Mouse (Mus musculus): Measurements from ENCODE around the gene St6gal1.

St6gal1 gene

GRCm38 (mm10) chr16:23185824-23186223, 38.7 kb upstream of the St6gal1 start:
- H3K27me3 ChIP-seq (ENCODE audit: insufficient read depth, low read length): no peaks in the 10 kb centered on the region
- H3K4me3 ChIP-seq (replicated peaks; ENCODE audit: low read length): no peak overlapping the region
- no peaks in the 10 kb centered on the region for H3K4me1 ChIP-seq (replicated peaks; ENCODE audit: low read depth, low read length)
- H3K9me3 ChIP-seq (ENCODE audit: low read length): peaks cover 9% of the 10 kb centered on the region
- no peaks in the 10 kb centered on the region for H3K36me3 ChIP-seq (ENCODE audit: insufficient read depth, low read length)
- TF ChIP-seq CTCF (conservative IDR thresholded peaks at IDR 0.05; ENCODE audit: low read length) (no peak), POU5F1 (IDR thresholded peaks at IDR 0.05; ENCODE audit: borderline replicate concordance, low read length) (no peak), NANOG (IDR thresholded peaks at IDR 0.05; ENCODE audit: borderline replicate concordance, low read length) (no peak)

DNA sequence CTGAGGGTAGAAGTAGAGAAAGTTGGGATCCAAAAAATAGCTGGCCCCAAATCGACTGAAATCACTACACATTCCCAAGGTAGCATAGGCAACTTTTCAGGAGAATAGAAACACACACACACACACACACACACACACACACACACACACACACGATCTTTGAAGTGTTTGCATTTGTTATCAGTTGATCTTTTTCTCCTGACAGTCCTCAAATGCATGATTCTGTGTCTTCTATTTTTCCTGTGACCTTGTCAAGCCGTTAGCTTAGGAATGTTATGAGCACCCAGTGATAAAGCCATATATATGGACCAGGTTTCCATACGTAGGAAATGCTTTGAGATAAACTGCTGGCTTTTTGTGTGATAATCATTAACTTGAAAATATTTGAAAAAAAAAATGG, 38.1 kb upstream of the St6gal1 start:
- Histone ChIP-seq H3K4me3 (replicated peaks; ENCODE audit: low read length) (no peak overlapping the region), H3K4me1 (replicated peaks; ENCODE audit: low read depth, low read length) (no peaks in the 10 kb centered on the region), H3K36me3 (ENCODE audit: insufficient read depth, low read length) (no peaks in the 10 kb centered on the region), H3K9me3 (ENCODE audit: low read length) (peaks cover 9% of the 10 kb centered on the region), H3K27me3 (ENCODE audit: insufficient read depth, low read length) (no peaks in the 10 kb centered on the region)
- no peak for TF ChIP-seq CTCF (conservative IDR thresholded peaks at IDR 0.05; ENCODE audit: low read length)
- no peak for TF ChIP-seq POU5F1 (IDR thresholded peaks at IDR 0.05; ENCODE audit: borderline replicate concordance, low read length)

DNA sequence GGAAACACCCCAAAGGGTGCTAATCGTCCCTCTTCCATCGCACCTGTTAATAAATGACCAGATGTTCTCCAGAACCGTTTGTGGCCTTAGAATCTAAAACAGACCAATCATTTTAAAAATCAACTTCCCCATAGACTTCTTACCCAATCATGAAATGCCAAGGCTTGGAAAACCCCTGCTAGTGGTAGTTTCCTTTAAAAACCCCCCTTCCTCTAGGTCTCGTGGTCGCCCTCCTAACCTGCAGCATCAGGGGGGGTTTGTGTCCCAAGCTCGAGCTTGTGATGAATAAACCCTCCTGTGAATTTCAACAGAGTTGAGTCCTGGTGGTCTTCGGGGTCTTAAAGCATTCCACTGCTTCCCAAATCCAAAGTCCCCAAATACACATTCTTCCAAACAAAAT, 36.6 kb upstream of the St6gal1 start:
- Histone ChIP-seq H3K36me3 (ENCODE audit: insufficient read depth, low read length) (no peaks in the 10 kb centered on the region), H3K4me3 (replicated peaks; ENCODE audit: low read length) (no peak overlapping the region), H3K27me3 (ENCODE audit: insufficient read depth, low read length) (no peaks in the 10 kb centered on the region), H3K9me3 (ENCODE audit: low read length) (peaks cover 9% of the 10 kb centered on the region), H3K4me1 (replicated peaks; ENCODE audit: low read depth, low read length) (no peaks in the 10 kb centered on the region)
- TF ChIP-seq POU5F1 (IDR thresholded peaks at IDR 0.05; ENCODE audit: borderline replicate concordance, low read length) (no peak), NANOG (IDR thresholded peaks at IDR 0.05; ENCODE audit: borderline replicate concordance, low read length) (no peak), CTCF (conservative IDR thresholded peaks at IDR 0.05; ENCODE audit: low read length) (no peak)

GRCm38 (mm10) chr16:23189612-23190011, 34.9 kb upstream of the St6gal1 start:
- TF ChIP-seq NANOG (IDR thresholded peaks at IDR 0.05; ENCODE audit: borderline replicate concordance, low read length) (no peak), CTCF (conservative IDR thresholded peaks at IDR 0.05; ENCODE audit: low read length) (no peak), POU5F1 (IDR thresholded peaks at IDR 0.05; ENCODE audit: borderline replicate concordance, low read length) (no peak)
- H3K27me3 ChIP-seq (ENCODE audit: insufficient read depth, low read length): no peaks in the 10 kb centered on the region

GRCm38 (mm10) chr16:23191560-23192242, 32.8 kb upstream of the St6gal1 start:
- Histone ChIP-seq H3K27me3 (ENCODE audit: insufficient read depth, low read length) (no peaks in the 10 kb centered on the region), H3K4me3 (replicated peaks; ENCODE audit: low read length) (no peak overlapping the region), H3K36me3 (ENCODE audit: insufficient read depth, low read length) (no peaks in the 10 kb centered on the region), H3K9me3 (ENCODE audit: low read length) (peaks cover 9% of the 10 kb centered on the region), H3K4me1 (replicated peaks; ENCODE audit: low read depth, low read length) (no peaks in the 10 kb centered on the region)
- TF ChIP-seq CTCF (conservative IDR thresholded peaks at IDR 0.05; ENCODE audit: low read length) (no peak), POU5F1 (IDR thresholded peaks at IDR 0.05; ENCODE audit: borderline replicate concordance, low read length) (no peak), NANOG (IDR thresholded peaks at IDR 0.05; ENCODE audit: borderline replicate concordance, low read length) (no peak)

More at GRCm38 (mm10) chr16:23189612-23190011, 34.9 kb upstream of the St6gal1 start:
- Histone ChIP-seq H3K9me3 (ENCODE audit: low read length) (peaks cover 9% of the 10 kb centered on the region), H3K36me3 (ENCODE audit: insufficient read depth, low read length) (no peaks in the 10 kb centered on the region), H3K4me1 (replicated peaks; ENCODE audit: low read depth, low read length) (no peaks in the 10 kb centered on the region), H3K4me3 (replicated peaks; ENCODE audit: low read length) (no peak overlapping the region)

GRCm38 (mm10) chr16:23195618-23196017, 28.9 kb upstream of the St6gal1 start:
- TF ChIP-seq NANOG (IDR thresholded peaks at IDR 0.05; ENCODE audit: borderline replicate concordance, low read length) (no peak), CTCF (conservative IDR thresholded peaks at IDR 0.05; ENCODE audit: low read length) (no peak), POU5F1 (IDR thresholded peaks at IDR 0.05; ENCODE audit: borderline replicate concordance, low read length) (no peak)
- Histone ChIP-seq H3K9me3 (ENCODE audit: low read length) (no peaks in the 10 kb centered on the region), H3K36me3 (ENCODE audit: insufficient read depth, low read length) (no peaks in the 10 kb centered on the region), H3K4me1 (replicated peaks; ENCODE audit: low read depth, low read length) (no peaks in the 10 kb centered on the region), H3K4me3 (replicated peaks; ENCODE audit: low read length) (no peak overlapping the region), H3K27me3 (ENCODE audit: insufficient read depth, low read length) (no peaks in the 10 kb centered on the region)

DNA sequence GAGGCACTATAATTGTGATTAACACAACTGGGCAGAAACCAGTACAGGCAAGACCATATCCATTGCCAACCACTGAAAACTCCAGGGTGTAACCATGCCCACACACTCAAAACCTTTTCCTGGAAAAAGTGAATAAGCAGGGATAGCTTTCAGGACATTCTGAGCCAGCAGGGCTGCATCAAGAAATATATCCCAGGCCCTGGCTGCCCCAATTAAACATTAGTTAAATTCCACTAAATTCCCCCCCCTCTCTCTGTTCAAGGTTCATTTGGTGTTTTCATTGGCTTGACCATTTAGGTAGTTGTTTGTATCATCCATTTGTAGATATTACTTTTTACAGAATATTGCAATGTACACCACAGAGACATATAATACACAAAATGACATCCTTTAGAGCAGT, 28.2 kb upstream of the St6gal1 start:
- H3K9me3 ChIP-seq (ENCODE audit: low read length): no peaks in the 10 kb centered on the region
- H3K4me3 ChIP-seq (replicated peaks; ENCODE audit: low read length): no peak overlapping the region
- H3K27me3 ChIP-seq (ENCODE audit: insufficient read depth, low read length): no peaks in the 10 kb centered on the region
- H3K4me1 ChIP-seq (replicated peaks; ENCODE audit: low read depth, low read length): no peaks in the 10 kb centered on the region
- TF ChIP-seq POU5F1 (IDR thresholded peaks at IDR 0.05; ENCODE audit: borderline replicate concordance, low read length): no peak
- TF ChIP-seq CTCF (conservative IDR thresholded peaks at IDR 0.05; ENCODE audit: low read length): no peak
- TF ChIP-seq NANOG (IDR thresholded peaks at IDR 0.05; ENCODE audit: borderline replicate concordance, low read length): no peak
- no peaks in the 10 kb centered on the region for H3K36me3 ChIP-seq (ENCODE audit: insufficient read depth, low read length)

GRCm38 (mm10) chr16:23196791-23197190, 27.7 kb upstream of the St6gal1 start:
- TF ChIP-seq POU5F1 (IDR thresholded peaks at IDR 0.05; ENCODE audit: borderline replicate concordance, low read length) (no peak), CTCF (conservative IDR thresholded peaks at IDR 0.05; ENCODE audit: low read length) (no peak), NANOG (IDR thresholded peaks at IDR 0.05; ENCODE audit: borderline replicate concordance, low read length) (no peak)
- no peak overlapping the region for H3K4me3 ChIP-seq (replicated peaks; ENCODE audit: low read length)
- no peaks in the 10 kb centered on the region for H3K9me3 ChIP-seq (ENCODE audit: low read length)
- no peaks in the 10 kb centered on the region for H3K4me1 ChIP-seq (replicated peaks; ENCODE audit: low read depth, low read length)
- no peaks in the 10 kb centered on the region for H3K27me3 ChIP-seq (ENCODE audit: insufficient read depth, low read length)
- H3K36me3 ChIP-seq (ENCODE audit: insufficient read depth, low read length): no peaks in the 10 kb centered on the region

DNA sequence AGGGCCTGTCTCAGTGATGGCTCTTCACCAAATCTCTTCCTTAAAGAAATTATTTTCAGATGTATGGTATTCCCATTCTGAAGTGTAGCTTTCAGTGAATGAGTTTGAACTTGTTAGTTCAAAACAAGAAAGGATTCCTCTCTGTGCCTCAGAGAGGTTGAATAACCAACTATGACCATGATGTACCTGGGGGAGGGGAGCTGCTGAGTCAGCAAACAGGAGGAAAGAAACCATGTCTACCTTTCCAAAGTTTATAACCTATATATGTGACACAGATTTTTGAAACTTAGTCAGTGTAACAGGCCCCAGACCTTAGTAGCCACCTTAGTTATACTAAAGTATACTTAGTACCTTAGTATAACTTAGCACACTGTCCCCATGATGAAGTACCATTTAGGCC, 23.0 kb upstream of the St6gal1 start:
- no peak overlapping the region for H3K4me3 ChIP-seq (replicated peaks; ENCODE audit: low read length)
- H3K4me1 ChIP-seq (replicated peaks; ENCODE audit: low read depth, low read length): no peaks in the 10 kb centered on the region
- H3K9me3 ChIP-seq (ENCODE audit: low read length): no peaks in the 10 kb centered on the region
- no peaks in the 10 kb centered on the region; the same call in 1 of the 2 replicates for H3K27me3 ChIP-seq (ENCODE audit: insufficient read depth, low read length)
- TF ChIP-seq CTCF (conservative IDR thresholded peaks at IDR 0.05; ENCODE audit: low read length) (no peak), NANOG (IDR thresholded peaks at IDR 0.05; ENCODE audit: borderline replicate concordance, low read length) (no peak), POU5F1 (IDR thresholded peaks at IDR 0.05; ENCODE audit: borderline replicate concordance, low read length) (no peak)
- H3K36me3 ChIP-seq (ENCODE audit: insufficient read depth, low read length): no peaks in the 10 kb centered on the region
